Mouse (Mus musculus) retina, adult 2 months (tissue): ENCODE data around the gene Bak1.
A peak's percentile ranks its signal among the peaks of the same experiment; 100 is the strongest.

Experiments
- DNase-seq: peaks from one replicate; pipeline ENCODE4 v3.0.0-alpha.2; 2012; ENCODE audit warnings: low read depth, low spot score

Gene Bak1

DNA sequence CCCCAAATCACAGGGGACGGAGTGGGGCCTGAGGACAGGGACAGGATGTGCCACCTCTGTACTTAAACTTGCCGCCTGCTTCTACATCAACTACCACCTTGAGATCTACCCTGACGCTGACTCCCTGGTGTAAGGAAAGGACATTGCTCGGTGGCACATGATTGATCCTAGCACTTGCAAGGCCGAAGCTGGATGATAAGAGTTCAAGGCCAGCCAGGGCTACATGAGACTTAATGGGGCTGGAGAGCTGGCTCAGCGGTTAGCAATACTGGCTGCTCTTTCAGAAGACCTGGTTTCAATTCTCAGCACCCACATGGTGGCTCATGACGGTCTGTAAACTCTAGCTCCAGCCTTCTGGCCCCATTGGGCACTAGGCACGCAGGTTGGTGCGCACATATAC lies 7.1 kb downstream of the Bak1 start:
- DNase-seq: no peak

DNA sequence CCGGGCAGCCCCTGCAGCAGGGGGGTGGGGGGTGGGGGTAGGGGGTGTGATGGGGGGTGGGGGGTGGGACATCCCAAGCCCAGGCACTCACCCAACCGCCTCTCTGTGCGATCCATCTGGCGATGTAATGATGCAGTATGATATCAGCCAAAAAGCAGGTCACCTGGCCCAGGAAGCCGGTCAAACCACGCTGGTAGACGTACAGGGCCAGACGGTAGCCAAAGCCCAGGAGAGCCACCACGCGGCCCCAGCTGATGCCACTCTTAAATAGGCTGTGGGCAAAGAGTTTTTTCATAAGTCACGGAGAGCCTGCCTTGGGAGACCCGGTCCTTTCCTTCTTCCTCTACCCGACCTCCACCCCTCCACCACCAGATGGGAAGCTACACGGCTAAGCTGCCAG lies 7.7 kb downstream of the Bak1 start:
- no peak for DNase-seq

DNA sequence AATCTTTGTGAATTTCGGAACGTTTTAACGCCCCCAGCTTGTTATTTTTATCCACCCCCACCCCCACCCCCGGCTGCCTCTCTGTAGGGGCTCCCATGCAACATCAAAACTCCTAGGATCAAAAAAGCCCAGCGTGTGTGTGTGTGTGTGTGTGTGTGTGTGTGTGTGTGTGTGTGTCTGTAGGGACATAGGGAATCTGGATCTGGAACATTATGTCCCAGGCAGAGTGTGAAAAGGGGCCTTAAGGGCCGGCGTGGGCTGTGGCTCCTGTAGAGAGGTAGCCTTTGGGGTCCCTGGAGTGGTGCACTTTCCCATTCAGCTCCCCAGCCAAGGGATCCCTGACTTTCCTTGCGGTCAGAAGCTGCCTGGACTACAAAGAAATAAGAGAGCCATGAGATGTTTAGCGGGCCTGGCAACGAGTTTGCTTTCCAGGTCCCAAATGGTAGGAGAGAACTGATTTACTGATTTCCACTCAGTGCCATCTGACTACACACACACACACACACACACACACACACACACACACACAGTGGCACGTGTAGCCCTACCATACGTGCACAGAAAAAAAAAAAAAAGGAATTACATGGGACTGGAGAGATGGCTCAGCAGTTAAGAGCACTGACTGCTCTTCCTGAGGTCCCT lies 10.1 kb downstream of the Bak1 start:
- no peak for DNase-seq

DNA sequence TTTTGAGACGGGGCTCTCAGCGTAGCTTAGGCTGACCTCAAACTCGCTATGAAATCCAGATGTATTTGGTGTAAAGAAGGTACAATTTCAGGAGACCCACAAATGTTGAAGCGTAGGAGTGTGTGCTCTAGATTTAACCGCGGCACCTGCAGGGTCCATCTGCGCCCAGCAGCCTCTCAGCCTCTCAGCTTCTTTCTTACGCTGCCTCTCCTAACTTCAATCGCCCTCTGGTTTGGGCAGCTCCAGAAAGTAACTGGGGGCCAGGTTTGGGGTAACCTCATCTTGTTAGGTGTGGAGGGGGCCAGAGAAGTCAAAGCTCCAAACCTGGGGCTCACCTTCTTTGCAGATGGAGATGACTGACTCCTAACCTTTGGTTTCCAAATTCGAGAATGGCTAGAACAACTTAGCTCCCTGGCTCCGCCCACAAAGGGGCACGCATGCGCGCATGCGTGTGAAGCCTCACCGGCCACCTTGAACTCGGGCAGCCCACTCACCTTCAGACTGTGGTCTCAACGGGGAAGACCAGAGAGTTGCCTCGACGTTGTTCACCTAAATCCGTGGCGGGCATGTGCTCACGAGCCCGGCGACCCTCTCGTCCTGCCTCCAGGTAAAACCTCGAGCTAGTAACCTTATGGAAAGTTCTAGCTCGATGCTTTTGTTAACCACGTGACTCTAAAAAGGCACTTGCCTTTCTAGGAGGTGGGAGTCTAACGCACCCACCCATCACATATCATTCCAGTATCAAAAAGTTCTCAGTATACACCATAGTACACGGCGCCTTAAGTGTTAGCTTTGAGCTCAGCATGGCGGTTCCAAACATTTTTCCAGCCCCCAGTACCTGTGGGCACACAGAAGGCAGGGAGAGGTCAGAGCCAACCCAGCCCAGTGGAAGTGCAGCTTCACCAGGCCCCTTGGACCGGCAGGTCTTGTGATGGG lies 11.0 kb downstream of the Bak1 start:
- DNase-seq: peak; percentile 69

- no peak for DNase-seq
Observed at GRCm38 (mm10) chr17:27012909-27013308, 15.9 kb downstream of the Bak1 start.

DNA sequence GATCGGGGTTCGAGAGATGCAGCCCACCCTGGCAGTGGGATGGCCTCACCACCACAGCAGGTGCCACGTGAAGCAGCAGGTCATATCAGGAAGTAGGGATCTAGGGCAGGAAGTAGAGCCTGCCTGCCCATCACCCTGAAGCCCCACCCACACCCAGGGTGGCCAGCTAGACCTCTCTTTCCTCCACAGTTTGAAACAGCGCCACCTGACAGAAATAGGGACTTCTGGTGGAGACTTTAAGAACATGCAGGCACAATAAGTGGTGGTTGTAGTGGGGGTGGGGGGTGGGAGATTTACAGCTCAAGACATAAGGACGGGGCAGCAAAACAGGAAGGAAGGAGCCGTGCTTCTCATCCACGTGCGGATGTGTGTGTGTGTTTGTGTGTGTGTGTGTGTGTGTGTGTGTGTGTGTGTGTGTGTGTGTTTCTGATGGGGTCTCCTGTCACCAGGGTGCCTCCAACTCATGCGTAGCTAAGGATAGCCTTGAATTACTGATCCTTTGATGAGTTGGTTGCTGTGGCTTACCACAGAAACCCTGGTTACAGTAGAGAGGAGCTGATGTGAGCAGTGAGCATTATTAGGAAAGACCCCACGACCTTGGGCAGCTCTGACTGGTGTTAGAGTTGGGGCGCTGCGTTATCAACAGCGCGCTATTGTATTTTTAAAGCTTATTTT lies 16.7 kb downstream of the Bak1 start:
- no peak for DNase-seq

DNA sequence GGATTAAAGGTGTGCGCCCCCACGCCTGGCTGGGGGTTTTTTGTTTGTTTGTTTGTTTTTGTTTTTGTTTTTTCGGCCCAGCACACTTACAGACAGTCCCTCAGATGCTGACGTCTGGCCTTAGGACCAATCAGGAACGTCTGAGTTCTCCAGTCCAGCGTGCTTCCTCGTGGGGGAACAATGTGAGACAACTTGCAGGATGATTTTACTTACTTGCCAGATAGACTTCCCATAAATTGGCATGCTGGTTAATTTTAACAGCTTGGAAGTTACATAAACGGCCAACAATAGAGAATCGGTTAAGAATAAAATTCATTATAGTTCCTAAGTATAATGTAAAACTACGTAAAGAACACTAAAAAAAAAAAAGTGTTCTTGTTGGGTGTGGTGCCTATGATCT lies 17.6 kb downstream of the Bak1 start:
- DNase-seq: no peak

- no peak for DNase-seq
Observed at GRCm38 (mm10) chr17:27008277-27008676, 20.5 kb downstream of the Bak1 start.

DNA sequence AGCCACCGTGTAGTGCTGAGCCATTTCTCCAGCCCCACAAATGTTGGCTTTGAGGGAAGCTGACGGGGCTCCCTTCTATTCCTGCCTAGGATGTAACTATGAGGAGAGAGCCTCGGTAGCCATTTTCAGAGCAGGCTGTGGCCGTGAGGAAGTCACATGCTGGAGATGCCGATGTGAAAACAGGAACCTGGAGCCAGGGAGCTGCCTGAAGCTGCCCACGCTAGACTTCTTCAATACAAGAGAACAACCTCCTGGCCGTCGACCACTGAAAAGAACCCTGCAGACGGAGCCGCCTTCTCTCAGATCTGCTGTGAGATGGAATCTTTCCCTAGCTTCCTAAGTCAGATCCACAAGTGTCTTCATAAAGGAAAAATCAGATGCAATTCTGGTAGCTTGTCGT lies 23.2 kb downstream of the Bak1 start:
- no peak for DNase-seq

GRCm38 (mm10) chr17:27004903-27005485 lies 23.8 kb downstream of the Bak1 start:
- DNase-seq: no peak

DNA sequence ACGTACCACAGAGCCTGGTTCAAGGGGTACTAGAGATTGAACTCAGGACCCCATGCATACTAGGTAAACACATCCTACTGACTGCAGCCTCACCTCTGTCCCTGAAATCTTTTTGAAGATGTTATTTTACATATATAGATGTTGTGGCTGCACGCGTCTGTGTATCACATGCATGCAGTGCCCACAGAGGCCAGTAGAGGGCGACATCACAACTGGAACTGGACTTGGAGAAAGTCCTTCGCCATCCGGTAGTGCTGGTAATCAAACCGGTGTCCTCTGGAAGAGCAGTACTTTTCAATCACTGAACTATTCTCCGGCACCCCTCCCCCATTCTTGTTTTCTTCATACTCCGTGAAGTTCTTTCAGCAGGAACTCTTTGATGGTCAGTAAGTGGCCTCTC lies 24.4 kb downstream of the Bak1 start:
- DNase-seq: no peak

- DNase-seq: no peak
Observed at GRCm38 (mm10) chr17:27001889-27002288, 26.9 kb downstream of the Bak1 start.

DNA sequence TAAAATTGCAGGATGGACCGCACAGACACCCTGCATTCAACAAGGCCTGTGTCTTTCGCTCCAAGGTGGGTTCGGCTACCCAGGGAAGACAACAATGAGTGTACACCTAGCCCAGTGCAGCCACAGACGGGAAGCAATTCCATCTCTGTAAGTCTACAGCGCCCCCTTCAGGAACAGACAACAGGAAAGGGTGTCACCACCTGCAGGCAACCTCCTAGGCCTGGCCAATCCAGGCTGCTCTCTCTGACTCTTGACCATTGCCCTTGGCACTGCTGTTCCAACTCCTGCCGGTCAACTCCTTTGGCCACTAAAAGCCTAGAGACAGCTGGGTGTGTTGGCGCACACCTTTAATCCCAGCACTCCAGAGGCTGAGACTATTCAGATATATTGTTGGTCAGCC lies 27.7 kb downstream of the Bak1 start:
- no peak for DNase-seq

DNA sequence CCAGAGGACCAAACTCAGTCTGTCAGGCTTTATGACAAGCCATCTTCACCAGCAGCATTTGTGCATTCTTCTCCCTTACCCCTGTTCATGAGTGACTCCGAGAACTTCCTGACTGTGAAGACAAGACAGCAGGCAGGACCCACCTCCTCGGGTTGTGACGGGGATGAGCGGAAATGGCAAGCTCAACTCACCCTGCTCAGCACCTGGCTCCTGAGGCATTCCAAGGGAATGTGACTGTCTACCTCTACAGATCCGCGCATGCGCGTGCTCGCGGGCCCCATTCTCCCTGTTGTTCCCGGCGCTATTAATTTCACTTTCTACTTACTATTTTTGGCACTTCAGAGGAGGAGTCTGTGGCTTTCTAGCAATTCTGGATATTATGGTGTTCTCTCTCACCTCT lies 28.8 kb downstream of the Bak1 start:
- no peak for DNase-seq

GRCm38 (mm10) chr17:26998283-26998682 lies 30.5 kb downstream of the Bak1 start:
- DNase-seq: no peak

- no peak for DNase-seq
Observed at GRCm38 (mm10) chr17:26997661-26998060, 31.1 kb downstream of the Bak1 start.

GRCm38 (mm10) chr17:26995562-26995961 lies 33.2 kb downstream of the Bak1 start:
- no peak for DNase-seq

GRCm38 (mm10) chr17:26995006-26995405 lies 33.8 kb downstream of the Bak1 start:
- DNase-seq: no peak

DNA sequence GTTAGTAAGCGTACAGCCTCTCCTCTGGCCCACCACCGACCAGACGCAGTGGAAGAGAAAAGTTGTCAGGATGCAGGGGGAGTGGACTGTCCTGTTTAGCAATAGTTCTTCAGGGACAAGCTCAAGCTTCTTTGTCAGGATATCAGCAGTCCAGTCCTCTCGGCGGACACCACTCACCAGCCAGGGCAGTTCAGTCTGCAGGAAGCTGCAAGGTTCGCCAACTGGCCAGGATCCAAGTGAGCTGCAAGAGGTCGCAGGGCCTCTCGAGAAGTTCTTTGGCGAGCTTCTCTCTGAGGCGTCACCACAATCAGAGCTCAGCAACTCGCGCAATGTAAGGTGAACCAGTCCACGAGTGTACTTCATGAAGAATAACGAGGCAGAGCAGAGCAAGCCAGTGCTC lies 34.4 kb downstream of the Bak1 start:
- no peak for DNase-seq

GRCm38 (mm10) chr17:26990521-26990920 lies 38.3 kb downstream of the Bak1 start:
- DNase-seq: no peak

- no peak for DNase-seq
Observed at GRCm38 (mm10) chr17:26985503-26986179, 43.2 kb downstream of the Bak1 start.

- DNase-seq: no peak
Observed at GRCm38 (mm10) chr17:26983382-26983781, 45.4 kb downstream of the Bak1 start.
